In the genomic region with DNA sequence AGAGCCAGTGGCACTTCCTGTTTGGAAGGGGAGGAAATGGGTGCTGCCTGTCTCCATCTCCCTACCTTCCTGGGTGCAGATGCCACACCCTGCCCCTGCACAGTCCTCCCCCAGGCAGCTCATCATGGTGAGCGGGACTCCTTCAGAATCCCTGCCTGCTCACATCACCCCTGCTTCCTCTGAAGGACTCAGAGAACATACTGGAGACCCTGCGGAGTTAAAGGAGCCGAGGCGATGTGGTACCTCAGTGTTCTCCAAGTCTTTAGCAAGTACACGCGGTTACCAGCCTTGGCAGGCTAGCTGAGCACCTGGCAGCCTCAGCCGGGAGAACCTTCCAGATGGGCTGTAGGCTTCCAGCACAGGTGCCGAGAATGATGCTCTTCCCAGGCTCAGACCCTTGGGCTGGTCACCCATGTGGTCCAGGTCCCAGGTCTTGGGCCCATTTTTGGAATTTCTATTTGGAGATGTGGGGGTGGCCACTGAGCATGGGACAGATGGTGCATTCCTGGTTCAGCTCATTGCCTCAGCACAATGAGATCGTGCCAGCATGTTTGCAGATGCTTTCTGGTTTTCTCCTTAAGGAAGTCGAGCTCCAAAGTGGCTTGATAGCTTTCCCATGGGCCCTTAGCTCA, we compare ENCODE assay signal across 11 mouse cellular contexts. TPM values are rescaled to one million over a fixed set of nuclear protein-coding genes. Genes with fewer than 3 reads are reported as not detected.
DNase-seq lines count a peak whose midpoint lies in the region; ATAC-seq and TF ChIP-seq lines count a peak whose summit lies in the region.
"Had no signal": no experiment of that assay in that cellular context is flagged by ENCODE, and none has a peak within 500 bp of the region (broad histone marks: within the 10 kb centered on the region; RNA-seq: fewer than 3 reads in every experiment).

No protein-coding gene starts in this region.

- no peak overlapping the region for H3K4me3 ChIP-seq in left cerebral cortex, adult 2 months
- H3K4me3 ChIP-seq: liver, embryonic 13.5 days had no signal

- no peak for TF ChIP-seq CTCF in left cerebral cortex, adult 2 months (IDR thresholded peaks at IDR 0.05)

- intact Hi-C loops in left cerebral cortex, adult 2 months (cut with DNase I), result loop anchor here (1.0 to 2.0 kb wide), 2 partner anchors 22 to 34 kb away; no protein-coding TSS in a partner anchor

- ATAC-seq in monocyte, adult 5-6 weeks (replicated peaks; ENCODE audit: insufficient number of reproducible peaks, low FRiP score, low TSS enrichment, poor library complexity, severe bottlenecking), result no peak
- ATAC-seq: forebrain, embryonic 16.5 days; intestine, postnatal 0 days had no signal

- DNase-seq in left cerebral cortex, adult 2 months (ENCODE audit: extremely low spot score in 1 of 2, low spot score in 2 of 2), result peak; percentile 40 to 73
- DNase-seq in left cerebral cortex, adult 11 months (ENCODE audit: low spot score), result no peak
- DNase-seq in cerebellum, adult 9-10 months, result peak; percentile 86
- peak; percentile 67 to 83 for DNase-seq in layer of hippocampus, adult 18-20 months (ENCODE audit: low spot score in 2 of 2)
- DNase-seq in right cerebral cortex, postnatal 10 days (ENCODE audit: low spot score in 2 of 2), result peak; percentile 63 to 80
- DNase-seq in urinary bladder, postnatal 10 days (ENCODE audit: low spot score), result no peak
- no peak for DNase-seq in testis, postnatal 14 days (ENCODE audit: low spot score)
- DNase-seq: liver, embryonic 13.5 days had no signal

- peak overlapping the region; percentile 89 for H3K27ac ChIP-seq in left cerebral cortex, adult 2 months
- H3K27ac ChIP-seq: liver, embryonic 13.5 days had no signal

RNA-seq across cellular contexts. Expression of gene Mapt, which starts 23.3 kb away (rescaled TPM):
- 100 to 1,000 TPM; 353 to 364 TPM for total RNA-seq in left cerebral cortex, adult 2 months (2021)
- total RNA-seq in layer of hippocampus, adult 18-20 months (2021), result 100 to 1,000 TPM; 329 to 337 TPM
- total RNA-seq in monocyte, adult 5-6 weeks (2017), result 0.38 TPM in 1 of 3 replicates, not detected in the others

Comparison
In these comparisons a context has a peak if more than half of its experiments do, and no peak if none do; other contexts are left out.
1. DNase-seq: peak in left cerebral cortex, adult 2 months (2 of 2), cerebellum, adult 9-10 months (single experiment), layer of hippocampus, adult 18-20 months (2 of 2) and right cerebral cortex, postnatal 10 days (2 of 2); none in left cerebral cortex, adult 11 months (single experiment), urinary bladder, postnatal 10 days (single experiment) and testis, postnatal 14 days (single experiment).
2. RNA of gene Mapt, which starts 23.3 kb away (total RNA-seq): 353 to 364 TPM in left cerebral cortex, adult 2 months and 329 to 337 TPM in layer of hippocampus, adult 18-20 months; 0.38 TPM in monocyte, adult 5-6 weeks; every median in the first group is over 100 times any median in the second.